Mouse (Mus musculus): ENCODE results near the gene Hmgxb4. TPM values are rescaled to one million over a fixed set of nuclear protein-coding genes. Genes with fewer than 3 reads are reported as not detected.
"Not testable (repeated sequence)": the region's sequence is repeated elsewhere in the genome, so short reads cannot be mapped to it uniquely, and the experiment has no call there.

The Hmgxb4 gene
- polyA plus RNA-seq (2016; fragmentation: Nextera tagmentation; extraction: Ambion mirVana) = 17.6 and 18.3 TPM in 2 replicates

- peak within 1 kb of the TSS; percentile 74 for H3K4me3 ChIP-seq
- WGBS (ENCODE audit: insufficient replicate concordance) = 13% methylated on average over 8 of the region's 8 CpGs
- H3K9me3 ChIP-seq (replicated peaks) = no peaks in the 10 kb centered on the region
- peak within 1 kb of the TSS; percentile 93 for H3K27ac ChIP-seq
- H3K36me3 ChIP-seq = peaks cover 5% of the 10 kb centered on the region; the same call in 1 of the 2 replicates
- ATAC-seq = no peak
- H3K4me1 ChIP-seq = peaks cover 17% of the 10 kb centered on the region
- peaks cover 15% of the 10 kb centered on the region; the same call in 1 of the 2 replicates for H3K27me3 ChIP-seq (replicated peaks)
- peak within 1 kb of the TSS; percentile 98 for H3K9ac ChIP-seq
- H3K4me2 ChIP-seq = peak within 1 kb of the TSS; percentile 76
Observed at GRCm38 (mm10) chr8:74993081-74993474, at the start of gene Hmgxb4. Gene Hmgxb4, plus strand, starts transcription at chr8:74993356.

GRCm38 (mm10) chr8:74949445-74949844 lies 43.7 kb upstream of the Hmgxb4 start:
- no peaks in the 10 kb centered on the region for H3K36me3 ChIP-seq
- no peak overlapping the region for H3K27ac ChIP-seq
- H3K4me1 ChIP-seq = no peaks in the 10 kb centered on the region
- no peak overlapping the region for H3K4me3 ChIP-seq
- 69% methylated on average over 1 of the region's 1 CpGs for WGBS (ENCODE audit: insufficient replicate concordance)
- H3K9ac ChIP-seq = no peak overlapping the region
- no peak for ATAC-seq
- H3K9me3 ChIP-seq (replicated peaks) = no peaks in the 10 kb centered on the region
- H3K27me3 ChIP-seq (replicated peaks) = no peaks in the 10 kb centered on the region
- no peak overlapping the region for H3K4me2 ChIP-seq

GRCm38 (mm10) chr8:74963983-74964382 lies 29.2 kb upstream of the Hmgxb4 start:
- no peak for ATAC-seq
- H3K4me3 ChIP-seq = no peak overlapping the region
- H3K4me2 ChIP-seq = no peak overlapping the region
- no peaks in the 10 kb centered on the region for H3K9me3 ChIP-seq (replicated peaks)
- H3K36me3 ChIP-seq = no peaks in the 10 kb centered on the region
- WGBS (ENCODE audit: insufficient replicate concordance) = 40% methylated on average over 5 of the region's 5 CpGs
- H3K27ac ChIP-seq = no peak overlapping the region
- H3K9ac ChIP-seq = no peak overlapping the region
- no peaks in the 10 kb centered on the region for H3K27me3 ChIP-seq (replicated peaks)
- H3K4me1 ChIP-seq = no peaks in the 10 kb centered on the region

GRCm38 (mm10) chr8:74970286-74970685 lies 22.9 kb upstream of the Hmgxb4 start:
- ATAC-seq; H3K4me3 ChIP-seq; H3K9ac ChIP-seq; H3K4me2 ChIP-seq; H3K27me3 ChIP-seq (replicated peaks); H3K4me1 ChIP-seq; H3K9me3 ChIP-seq (replicated peaks); H3K27ac ChIP-seq; H3K36me3 ChIP-seq: not testable (repeated sequence)
- 66% methylated on average over 3 of the region's 3 CpGs for WGBS (ENCODE audit: insufficient replicate concordance)

DNA sequence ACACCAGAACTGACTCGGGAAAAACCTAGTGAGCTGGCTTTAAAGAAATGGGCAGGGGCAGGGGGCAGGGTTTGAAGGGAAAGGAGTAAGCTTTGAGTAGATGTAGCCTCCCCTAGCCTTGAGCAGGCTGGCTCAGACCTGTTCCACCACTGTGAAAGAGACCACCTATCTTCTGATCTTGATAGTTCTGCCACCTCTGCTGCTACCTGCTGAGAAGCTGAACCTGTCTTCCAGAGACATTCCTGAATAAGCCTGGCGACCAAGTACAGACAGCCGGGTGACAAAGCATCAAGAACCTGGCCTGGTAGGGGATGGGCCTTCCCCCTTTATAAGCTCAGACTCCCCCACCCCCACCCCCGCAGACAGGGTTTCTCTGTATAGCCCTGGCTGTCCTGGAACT lies 21.5 kb upstream of the Hmgxb4 start:
- no peak for ATAC-seq
- H3K4me3 ChIP-seq = no peak overlapping the region
- no peaks in the 10 kb centered on the region for H3K9me3 ChIP-seq (replicated peaks)

GRCm38 (mm10) chr8:74972322-74972883 lies 20.8 kb upstream of the Hmgxb4 start:
- no peak overlapping the region for H3K4me2 ChIP-seq
- H3K4me3 ChIP-seq = no peak overlapping the region
- H3K36me3 ChIP-seq = no peaks in the 10 kb centered on the region
- no peak for ATAC-seq
- H3K9ac ChIP-seq = no peak overlapping the region
- H3K9me3 ChIP-seq (replicated peaks) = no peaks in the 10 kb centered on the region
- H3K27me3 ChIP-seq (replicated peaks) = no peaks in the 10 kb centered on the region
- 47% methylated on average over 7 of the region's 7 CpGs for WGBS (ENCODE audit: insufficient replicate concordance)
- H3K4me1 ChIP-seq = 0 out of 2 replicates have a peak, but pooled peaks cover 4% of the 10 kb centered on the region
- no peak overlapping the region for H3K27ac ChIP-seq

More for the DNA sequence above, 21.5 kb upstream of the Hmgxb4 start:
- H3K4me2 ChIP-seq = no peak overlapping the region
- no peak overlapping the region for H3K27ac ChIP-seq
- 50% methylated on average over 4 of the region's 4 CpGs for WGBS (ENCODE audit: insufficient replicate concordance)
- no peaks in the 10 kb centered on the region for H3K36me3 ChIP-seq
- H3K9ac ChIP-seq = no peak overlapping the region
- 0 out of 2 replicates have a peak, but pooled peaks cover 4% of the 10 kb centered on the region for H3K4me1 ChIP-seq
- no peaks in the 10 kb centered on the region for H3K27me3 ChIP-seq (replicated peaks)

GRCm38 (mm10) chr8:74973121-74973869 lies 19.9 kb upstream of the Hmgxb4 start:
- H3K9ac ChIP-seq = no peak overlapping the region
- no peak overlapping the region for H3K4me2 ChIP-seq
- no peaks in the 10 kb centered on the region for H3K36me3 ChIP-seq
- no peak overlapping the region for H3K27ac ChIP-seq
- ATAC-seq = no peak
- 62% methylated on average over 8 of the region's 8 CpGs for WGBS (ENCODE audit: insufficient replicate concordance)
- no peaks in the 10 kb centered on the region for H3K9me3 ChIP-seq (replicated peaks)
- H3K27me3 ChIP-seq (replicated peaks) = no peaks in the 10 kb centered on the region
- no peak overlapping the region for H3K4me3 ChIP-seq
- 0 out of 2 replicates have a peak, but pooled peaks cover 4% of the 10 kb centered on the region for H3K4me1 ChIP-seq

DNA sequence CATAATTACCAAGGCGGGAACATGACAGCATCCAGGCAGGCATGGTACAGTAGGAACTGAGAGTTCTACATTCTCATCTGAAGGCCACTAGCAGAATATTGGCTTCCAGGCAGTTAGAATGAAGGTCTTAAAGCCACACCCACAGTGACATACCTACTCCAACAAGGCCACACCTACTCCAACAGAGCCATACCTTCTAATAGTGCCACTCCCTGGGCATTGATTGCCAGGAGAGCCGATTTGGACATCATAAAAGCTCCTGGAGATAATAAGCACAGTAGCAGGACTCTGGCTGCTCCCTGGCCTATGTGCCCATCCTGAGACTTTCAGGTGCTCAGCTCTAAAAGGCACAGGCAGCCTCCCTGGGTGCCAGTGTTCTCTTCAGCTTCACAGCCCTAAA lies 19.3 kb upstream of the Hmgxb4 start:
- no peak for ATAC-seq
- H3K9ac ChIP-seq = no peak overlapping the region
- H3K27ac ChIP-seq = no peak overlapping the region
- no peaks in the 10 kb centered on the region for H3K36me3 ChIP-seq
- H3K27me3 ChIP-seq (replicated peaks) = no peaks in the 10 kb centered on the region
- no peak overlapping the region for H3K4me2 ChIP-seq
- 58% methylated on average over 2 of the region's 2 CpGs for whole genome bisulfite sequencing (ENCODE audit: insufficient replicate concordance)
- 0 out of 2 replicates have a peak, but pooled peaks cover 4% of the 10 kb centered on the region for H3K4me1 ChIP-seq
- H3K9me3 ChIP-seq (replicated peaks) = no peaks in the 10 kb centered on the region
- no peak overlapping the region for H3K4me3 ChIP-seq

DNA sequence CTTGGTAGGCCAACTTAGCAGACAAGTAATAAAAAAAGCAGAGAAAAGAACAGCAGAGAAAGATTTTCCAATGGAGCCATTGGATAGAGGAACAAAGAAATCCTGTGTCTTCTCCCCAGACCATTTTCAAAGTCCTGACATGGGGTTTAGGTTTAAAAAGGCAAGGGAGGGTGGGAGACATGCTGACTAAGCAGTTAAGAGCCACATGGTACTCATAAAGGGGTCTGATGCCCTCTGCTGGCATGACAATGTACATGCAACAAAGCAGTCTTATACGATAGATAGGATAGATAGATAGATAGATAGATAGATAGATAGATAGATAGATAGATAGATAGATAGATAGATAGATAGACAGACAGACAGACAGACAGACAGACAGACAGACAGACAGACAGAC lies 15.7 kb upstream of the Hmgxb4 start:
- Histone ChIP-seq H3K9ac (no peak overlapping the region), H3K36me3 (no peaks in the 10 kb centered on the region), H3K4me2 (no peak overlapping the region), H3K4me1 (peaks cover 10% of the 10 kb centered on the region; the same call in 1 of the 2 replicates), H3K27ac (no peak overlapping the region), H3K9me3 (replicated peaks) (no peaks in the 10 kb centered on the region), H3K27me3 (replicated peaks) (no peaks in the 10 kb centered on the region), H3K4me3 (no peak overlapping the region)
- 57% methylated on average over 1 of the region's 1 CpGs for WGBS (ENCODE audit: insufficient replicate concordance)
- no peak for ATAC-seq

DNA sequence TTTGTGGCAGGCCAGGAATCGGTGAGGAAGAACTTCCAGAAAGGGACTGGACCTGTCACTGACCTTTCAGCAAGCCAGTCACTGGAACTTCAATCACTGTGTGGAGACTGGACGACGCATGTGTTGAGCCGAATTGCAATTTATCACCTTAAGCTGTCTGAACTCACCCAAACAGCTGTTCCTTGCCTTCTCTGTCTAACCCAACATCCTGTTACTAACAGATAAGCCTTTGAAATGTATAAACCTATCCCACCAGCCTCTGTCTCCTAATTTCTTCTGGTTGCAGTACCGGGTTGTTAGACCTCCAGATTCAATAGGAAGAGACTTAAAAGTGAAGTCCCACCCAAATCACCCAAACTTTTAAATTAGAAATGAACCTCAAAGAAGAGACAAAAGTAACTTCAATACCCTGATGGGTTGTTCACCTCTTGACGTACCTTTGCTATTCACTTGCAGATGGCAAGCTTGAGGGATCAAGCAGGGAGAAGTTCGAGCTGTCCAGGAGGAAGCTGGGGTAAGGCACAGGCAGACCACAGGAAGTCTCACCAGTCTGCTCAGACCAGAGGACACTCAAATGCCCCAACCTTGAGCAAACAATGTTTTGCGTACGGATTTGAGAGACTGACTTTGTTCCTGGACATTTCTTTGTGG lies 13.0 kb upstream of the Hmgxb4 start:
- H3K4me2 ChIP-seq = no peak overlapping the region; the same call in 1 of the 2 replicates
- H3K4me3 ChIP-seq = no peak overlapping the region
- H3K36me3 ChIP-seq = no peaks in the 10 kb centered on the region
- no peak for ATAC-seq
- no peak overlapping the region for H3K9ac ChIP-seq
- H3K27ac ChIP-seq = no peak overlapping the region
- no peaks in the 10 kb centered on the region for H3K27me3 ChIP-seq (replicated peaks)
- peaks cover 7% of the 10 kb centered on the region; the same call in 1 of the 2 replicates for H3K4me1 ChIP-seq
- H3K9me3 ChIP-seq (replicated peaks) = no peaks in the 10 kb centered on the region
- WGBS (ENCODE audit: insufficient replicate concordance) = 16% methylated on average over 9 of the region's 9 CpGs

DNA sequence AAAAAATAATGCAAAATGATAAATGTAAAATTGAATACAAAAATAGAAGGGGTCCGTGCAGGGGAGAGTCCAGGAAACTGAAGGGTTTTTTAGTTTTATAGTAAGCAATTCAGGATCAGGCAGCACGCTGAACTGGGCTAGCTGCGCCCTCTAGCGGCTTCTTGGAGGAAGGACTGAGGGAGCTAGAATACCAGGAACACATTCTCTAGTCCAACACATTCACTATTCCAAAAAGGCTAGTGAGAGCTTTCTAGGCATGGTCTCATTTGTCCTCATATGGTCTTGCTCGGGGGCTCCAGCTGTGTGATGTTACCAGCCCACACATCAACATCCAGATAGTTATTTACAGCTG lies 12.5 kb upstream of the Hmgxb4 start:
- Histone ChIP-seq H3K36me3 (no peaks in the 10 kb centered on the region), H3K9me3 (replicated peaks) (no peaks in the 10 kb centered on the region), H3K4me2 (no peak overlapping the region; the same call in 1 of the 2 replicates), H3K27me3 (replicated peaks) (no peaks in the 10 kb centered on the region), H3K4me1 (peaks cover 7% of the 10 kb centered on the region; the same call in 1 of the 2 replicates), H3K27ac (no peak overlapping the region), H3K9ac (no peak overlapping the region), H3K4me3 (no peak overlapping the region)
- ATAC-seq = peak; percentile 49; the same call in 1 of the 2 replicates
- 0% methylated on average over 5 of the region's 5 CpGs for WGBS (ENCODE audit: insufficient replicate concordance)

- no peaks in the 10 kb centered on the region for H3K36me3 ChIP-seq
- H3K9me3 ChIP-seq (replicated peaks) = no peaks in the 10 kb centered on the region
- ATAC-seq = no peak
Observed at GRCm38 (mm10) chr8:74981809-74982208, 11.3 kb upstream of the Hmgxb4 start.

More at GRCm38 (mm10) chr8:74981809-74982208, 11.3 kb upstream of the Hmgxb4 start:
- Histone ChIP-seq H3K27me3 (replicated peaks) (no peaks in the 10 kb centered on the region), H3K9ac (no peak overlapping the region), H3K4me3 (no peak overlapping the region), H3K27ac (no peak overlapping the region), H3K4me1 (peaks cover 7% of the 10 kb centered on the region; the same call in 1 of the 2 replicates), H3K4me2 (no peak overlapping the region)
- 72% methylated on average over 6 of the region's 6 CpGs for WGBS (ENCODE audit: insufficient replicate concordance)
